Mouse (Mus musculus) heart, adult 2 months (tissue): Measurements from ENCODE around the gene Gm32742. TPM values are rescaled to one million over a fixed set of nuclear protein-coding genes. Genes with fewer than 3 reads are reported as not detected.

Experiments used
- DNase-seq, 2 experiments: peaks; one replicate each; pipeline ENCODE4 v3.0.0; 2021
- H3K27ac ChIP-seq: fragments of 200-600 bp; 2 replicates; pipeline ENCODE4 v1.8.1; 2022
- H3K27me3 ChIP-seq: fragments of 200-500 bp; 2 replicates; pipeline ENCODE4 v1.6.1; 2012; ENCODE audit warnings: mild to moderate bottlenecking, low read length, inconsistent platforms, mixed read lengths; ENCODE audit not compliant: control insufficient read depth, insufficient read depth
- H3K36me3 ChIP-seq: fragments of 200-500 bp; 2 replicates; pipeline ENCODE4 v1.6.1; 2012; ENCODE audit warnings: low read length, inconsistent platforms; ENCODE audit not compliant: control insufficient read depth, insufficient read depth
- H3K4me1 ChIP-seq: fragments of 200-500 bp; 2 replicates; pipeline ENCODE4 v1.6.1; 2011; ENCODE audit warnings: low read length; ENCODE audit not compliant: control insufficient read depth, insufficient read depth
- H3K4me3 ChIP-seq: fragments of 200-600 bp; 2 replicates; pipeline ENCODE4 v1.8.1; 2022
- H3K79me2 ChIP-seq: fragments of 200-500 bp; replicated peaks from 2 replicates; pipeline ENCODE4 v1.6.1; 2012; ENCODE audit warnings: mild to moderate bottlenecking, inconsistent platforms, low read length, moderate library complexity, mixed read lengths; ENCODE audit not compliant: control insufficient read depth, insufficient read depth
- H3K9ac ChIP-seq: fragments of 200-500 bp; 2 replicates; pipeline ENCODE4 v1.6.1; 2012; ENCODE audit warnings: low read depth, mild to moderate bottlenecking, control low read depth, inconsistent platforms, low read length, mixed read lengths
- CTCF ChIP-seq: fragments of 200-600 bp; IDR thresholded peaks from 2 replicates; pipeline ENCODE4 v1.8.1; 2022; ENCODE audit warnings: antibody characterized with exemption, mild to moderate bottlenecking, moderate library complexity
- EP300 ChIP-seq: fragments of 200-500 bp; IDR thresholded peaks from 2 replicates; pipeline ENCODE4 v1.6.1; 2011; ENCODE audit warnings: low read depth, low read length, control low read depth; ENCODE audit not compliant: insufficient read depth
- POLR2A ChIP-seq: fragments of 200-500 bp; IDR thresholded peaks from 2 replicates; pipeline ENCODE4 v1.6.1; 2011; ENCODE audit warnings: mild to moderate bottlenecking, low read depth, low read length, control low read depth; ENCODE audit not compliant: insufficient read depth
- WGBS: fragments of 180-500 bp; shearing (Covaris S2); methylation state at CpG from one replicate; pipeline ENCODE4 v1.1.7; 2018; 5-methylcytosine and 5-hydroxymethylcytosine counted together
- intact Hi-C: fragments of 180-260 bp; cut with DNase I; formaldehyde crosslinking; loops from one replicate; pipeline ENCODE4 v1.15.1; 2025
- polyA plus RNA-seq: library from polyadenylated mRNA; depleted of rRNA; stranded (reverse); fragments of >200 nt; gene quantifications from 2 replicates; pipeline ENCODE4 v1.2.3, GENCODE M21; 2012
- total RNA-seq, 2 experiments: library from RNA; stranded (reverse); gene quantifications; 2 replicates each; pipeline ENCODE4 v1.2.3; 2021

The Gm32742 gene
- total and polyA plus RNA-seq, 3 experiments: 0.23 TPM; not detected in 2

GRCm38 (mm10) chr9:51137432-51137831, 27.9 kb downstream of the Gm32742 start:
- Histone ChIP-seq H3K27me3 (no peaks in the 10 kb centered on the region), H3K9ac (no peak overlapping the region), H3K27ac (no peak overlapping the region), H3K4me1 (no peaks in the 10 kb centered on the region), H3K36me3 (no peaks in the 10 kb centered on the region), H3K79me2 (no peaks in the 10 kb centered on the region), H3K4me3 (no peak overlapping the region)
- whole genome bisulfite sequencing: 81% methylated on average over 4 of the region's 4 CpGs
- intact Hi-C loops: no loop called here
- no peak for DNase-seq
- TF ChIP-seq POLR2A (no peak), CTCF (no peak), EP300 (no peak)

- no peak overlapping the region for H3K9ac ChIP-seq
- WGBS: 67% methylated on average over 3 of the region's 3 CpGs
- H3K27ac ChIP-seq: no peak overlapping the region
- no peaks in the 10 kb centered on the region for H3K36me3 ChIP-seq
- no peak overlapping the region for H3K4me3 ChIP-seq
- H3K27me3 ChIP-seq: no peaks in the 10 kb centered on the region
- intact Hi-C loops: no loop called here
- no peaks in the 10 kb centered on the region for H3K4me1 ChIP-seq
- H3K79me2 ChIP-seq: no peaks in the 10 kb centered on the region
- TF ChIP-seq EP300 (no peak), CTCF (peak; percentile 77)
- peak in 1 of 2 experiments; percentile 37 for DNase-seq
These were observed 28.3 kb downstream of the Gm32742 start for GRCm38 (mm10) chr9:51136985-51137384.

- no peak for DNase-seq
- no peaks in the 10 kb centered on the region for H3K27me3 ChIP-seq
- no peaks in the 10 kb centered on the region for H3K36me3 ChIP-seq
- WGBS: 49% methylated on average over 4 of the region's 4 CpGs
- no peaks in the 10 kb centered on the region for H3K79me2 ChIP-seq
- no peak overlapping the region for H3K9ac ChIP-seq
- no peak overlapping the region for H3K4me3 ChIP-seq
- H3K4me1 ChIP-seq: no peaks in the 10 kb centered on the region
- no peak overlapping the region for H3K27ac ChIP-seq
- intact Hi-C loops: no loop called here
- TF ChIP-seq CTCF (no peak), POLR2A (no peak), EP300 (no peak)
These were observed 50.5 kb downstream of the Gm32742 start for GRCm38 (mm10) chr9:51114767-51115166.

DNA sequence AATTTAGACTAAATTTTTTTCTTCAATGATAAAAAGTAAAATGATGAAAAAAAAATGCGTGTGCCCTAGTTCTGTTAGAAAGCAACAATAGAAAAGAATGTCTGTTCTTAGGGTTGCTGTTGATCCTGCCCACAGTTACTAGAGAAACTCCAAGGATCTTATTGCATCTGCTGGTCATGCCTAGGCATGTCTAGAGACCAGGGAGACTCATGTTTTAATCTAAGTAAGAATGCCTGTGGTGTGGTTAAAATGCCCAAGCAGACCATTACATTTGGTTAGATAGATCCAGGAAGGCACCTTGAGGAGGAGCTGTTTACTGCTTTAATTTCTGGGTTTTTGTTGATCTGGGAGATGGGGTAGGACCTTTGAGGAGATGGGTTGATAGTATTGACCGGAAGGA, 59.6 kb downstream of the Gm32742 start:
- 64% methylated on average over 2 of the region's 2 CpGs for WGBS
- intact Hi-C loops: no loop called here
- Histone ChIP-seq H3K79me2 (no peaks in the 10 kb centered on the region), H3K36me3 (no peaks in the 10 kb centered on the region; the same call in 1 of the 2 replicates), H3K4me3 (no peak overlapping the region), H3K4me1 (no peaks in the 10 kb centered on the region), H3K9ac (no peak overlapping the region), H3K27me3 (peaks cover 2% of the 10 kb centered on the region), H3K27ac (no peak overlapping the region)
- TF ChIP-seq POLR2A: no peak
- TF ChIP-seq EP300: no peak
- TF ChIP-seq CTCF: no peak
- no peak for DNase-seq

DNA sequence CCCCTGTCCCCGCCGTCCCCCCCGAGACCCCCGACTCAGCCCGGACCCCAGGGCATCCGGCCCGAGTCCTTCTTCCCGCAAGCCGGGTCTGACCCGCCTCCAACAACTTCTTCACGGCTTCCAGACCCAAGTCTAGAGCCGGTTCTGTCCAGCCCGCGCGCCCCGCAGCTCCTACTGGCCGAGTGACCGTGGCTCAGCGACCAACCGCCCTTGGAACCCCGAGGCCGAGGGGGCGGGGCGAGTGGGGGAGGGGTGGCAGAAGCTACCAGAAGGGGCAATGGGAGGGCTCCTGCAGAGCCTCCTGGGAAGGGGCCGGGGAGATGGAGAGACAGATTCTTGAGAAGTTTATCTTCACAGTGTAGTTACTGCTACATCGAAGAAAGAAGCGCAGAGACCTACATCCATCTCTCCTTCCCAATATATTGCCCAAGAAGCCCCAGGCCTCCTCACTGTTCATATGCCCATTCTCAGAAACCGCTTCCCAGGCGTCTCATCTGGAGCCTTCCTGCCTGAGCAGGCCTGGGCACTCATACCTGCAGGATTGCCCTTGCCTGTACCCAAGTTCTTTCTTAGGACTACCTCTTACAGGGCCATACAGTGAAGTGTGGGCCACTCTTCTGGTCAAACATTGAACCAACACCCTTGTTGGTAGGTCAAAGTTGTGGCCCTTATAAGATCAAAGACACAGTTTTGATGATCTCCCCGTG, 61.4 kb downstream of the Gm32742 start:
- H3K27me3 ChIP-seq: peaks cover 2% of the 10 kb centered on the region
- no peaks in the 10 kb centered on the region for H3K79me2 ChIP-seq
- WGBS: 17% methylated on average over 30 of the region's 30 CpGs
- peak overlapping the region; percentile 55 for H3K4me3 ChIP-seq
- peak; percentile 7 to 29 for DNase-seq
- TF ChIP-seq EP300 (no peak), CTCF (no peak), POLR2A (no peak)
- H3K27ac ChIP-seq: no peak overlapping the region; the same call in 1 of the 2 replicates
- intact Hi-C loops: no loop called here
- peak overlapping the region; percentile 9 for H3K9ac ChIP-seq
- H3K36me3 ChIP-seq: no peaks in the 10 kb centered on the region; the same call in 1 of the 2 replicates
- H3K4me1 ChIP-seq: no peaks in the 10 kb centered on the region

GRCm38 (mm10) chr9:51102963-51103807, 62.1 kb downstream of the Gm32742 start:
- Histone ChIP-seq H3K27me3 (peaks cover 2% of the 10 kb centered on the region), H3K36me3 (no peaks in the 10 kb centered on the region; the same call in 1 of the 2 replicates), H3K27ac (no peak overlapping the region; the same call in 1 of the 2 replicates), H3K79me2 (no peaks in the 10 kb centered on the region), H3K4me1 (no peaks in the 10 kb centered on the region), H3K4me3 (peak overlapping the region; percentile 55), H3K9ac (peak overlapping the region; percentile 9)
- WGBS: 4% methylated on average over 44 of the region's 44 CpGs
- TF ChIP-seq POLR2A: no peak
- no peak for TF ChIP-seq EP300
- no peak for TF ChIP-seq CTCF
- DNase-seq: peak; percentile 41 to 54
- intact Hi-C loops: no loop called here
